Mouse (Mus musculus) hematopoietic stem cell, adult 5-6 weeks (primary cell): ENCODE results near the gene Ndufv1. TPM values are rescaled to one million over a fixed set of nuclear protein-coding genes. Genes with fewer than 3 reads are reported as not detected.
A peak's percentile ranks its signal among the peaks of the same experiment; 100 is the strongest.
"Not testable (repeated sequence)": the region's sequence is repeated elsewhere in the genome, so short reads cannot be mapped to it uniquely, and the experiment has no call there.

ENCODE experiments used
- ATAC-seq, 2 experiments: fragments of 125-278 bp in 1 of 2; replicated peaks in 1 of 2; 2 replicates each; pipeline ENCODE4 v1.8.0; 2016 to 2017; ENCODE audit warnings: inconsistent platforms in 2 of 2, mild to moderate bottlenecking in 2 of 2, moderate number of reproducible peaks in 2 of 2, low read depth in 1 of 2, moderate TSS enrichment in 1 of 2; ENCODE audit not compliant: low FRiP score in 2 of 2, poor library complexity in 2 of 2, severe bottlenecking in 2 of 2, insufficient read depth in 1 of 2, low TSS enrichment in 1 of 2
- total RNA-seq: library from RNA; stranded (forward); fragments of 172-1452, 232-1000 nt; gene quantifications from 2 replicates; pipeline ENCODE4 v1.2.3, GENCODE M21; 2017

The Ndufv1 gene
- total RNA-seq: 142 and 166 TPM in 2 replicates

GRCm38 (mm10) chr19:4012432-4013022 lies at the start of gene Ndufv1:
Ndufv1 (minus strand) TSS chr19:4012806.
- ATAC-seq: peak; percentile 97 to 98

GRCm38 (mm10) chr19:4060899-4061465 lies 48.4 kb upstream of the Ndufv1 start:
- ATAC-seq: peak in 1 of 2 experiments; percentile 33; a peak in 1 of 4 replicates

- ATAC-seq: not testable (repeated sequence)
These were observed 47.7 kb upstream of the Ndufv1 start for GRCm38 (mm10) chr19:4060044-4060898.

GRCm38 (mm10) chr19:4059069-4059740 lies 46.6 kb upstream of the Ndufv1 start, which contains the start of gene Gstp3:
Gstp3 (minus strand) TSS chr19:4059569.
- ATAC-seq: peak; percentile 17 to 51; a peak in 3 of 4 replicates

GRCm38 (mm10) chr19:4058581-4058980 lies 46.0 kb upstream of the Ndufv1 start:
- no peak for ATAC-seq

- ATAC-seq: no peak
These were observed 45.4 kb upstream of the Ndufv1 start for GRCm38 (mm10) chr19:4057962-4058361.

GRCm38 (mm10) chr19:4057389-4057788 lies 44.8 kb upstream of the Ndufv1 start:
- no peak for ATAC-seq

- no peak for ATAC-seq
These were observed 44.1 kb upstream of the Ndufv1 start for GRCm38 (mm10) chr19:4056727-4057126.

- no peak for ATAC-seq
These were observed 43.5 kb upstream of the Ndufv1 start for GRCm38 (mm10) chr19:4055947-4056693.

GRCm38 (mm10) chr19:4055216-4055946 lies 42.8 kb upstream of the Ndufv1 start:
- ATAC-seq: no peak

GRCm38 (mm10) chr19:4054613-4055012 lies 42.0 kb upstream of the Ndufv1 start:
- no peak for ATAC-seq

- no peak for ATAC-seq
These were observed 40.0 kb upstream of the Ndufv1 start for GRCm38 (mm10) chr19:4052516-4053030.

GRCm38 (mm10) chr19:4051741-4052515 lies 39.3 kb upstream of the Ndufv1 start:
- ATAC-seq: peak in 1 of 2 experiments; percentile 47; a peak in 1 of 4 replicates

- ATAC-seq: no peak
These were observed 38.4 kb upstream of the Ndufv1 start for GRCm38 (mm10) chr19:4051016-4051415.

- not testable (repeated sequence) for ATAC-seq
These were observed 36.5 kb upstream of the Ndufv1 start for GRCm38 (mm10) chr19:4049069-4049468.
